Mouse (Mus musculus): ENCODE measurements around the gene Srd5a2. TPM values are rescaled to one million over a fixed set of nuclear protein-coding genes. Genes with fewer than 3 reads are reported as not detected.

Gene Srd5a2
- polyA plus RNA-seq, 1 experiment from 2014 or later, result not detected

DNA sequence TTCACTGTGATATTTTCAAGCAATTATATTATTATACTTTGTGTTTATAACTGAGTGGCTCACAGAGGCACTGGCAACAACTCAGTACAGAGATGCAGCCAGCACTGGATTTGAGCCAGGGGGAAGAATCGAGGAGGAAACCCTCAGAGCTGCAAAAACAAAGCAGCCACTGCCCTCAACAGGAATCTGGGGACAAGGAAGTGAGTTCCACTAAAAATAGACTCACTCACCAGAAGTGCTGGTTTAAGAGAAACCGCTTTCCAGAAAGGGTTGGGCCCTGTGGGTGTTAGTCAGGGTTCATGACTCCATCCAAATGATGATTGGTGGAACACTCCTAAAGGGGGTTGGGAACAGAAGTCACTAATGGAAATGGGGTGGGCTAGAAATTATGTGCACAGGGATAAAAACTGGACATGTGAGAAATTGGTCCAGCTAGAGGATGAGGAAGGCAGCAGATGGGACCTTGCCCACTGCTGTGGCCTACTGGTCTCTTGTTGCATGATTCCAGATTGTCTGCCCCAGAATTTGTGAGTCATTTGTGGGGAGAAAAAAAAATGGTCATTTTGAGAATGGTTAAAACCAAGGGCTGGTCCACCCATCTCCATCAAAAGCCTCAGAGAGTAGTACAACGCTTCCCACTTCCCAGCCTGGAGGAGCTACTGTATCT is 77.2 kb downstream of the Srd5a2 start:
- H3K27ac ChIP-seq (ENCODE audit: low read length), result no peak overlapping the region
- H3K4me1 ChIP-seq (ENCODE audit: control insufficient read depth, insufficient read depth, low read length), result no peaks in the 10 kb centered on the region
- H3K27me3 ChIP-seq (ENCODE audit: control insufficient read depth, insufficient read depth, low read depth, low read length), result no peaks in the 10 kb centered on the region
- no peak overlapping the region for H3K9ac ChIP-seq (ENCODE audit: low read depth, low read length)
- no peaks in the 10 kb centered on the region for H3K9me3 ChIP-seq (replicated peaks; ENCODE audit: control insufficient read depth, low read length, poor library complexity, severe bottlenecking)
- no peak overlapping the region for H3K4me3 ChIP-seq (ENCODE audit: low read depth, low read length)
- H3K36me3 ChIP-seq (ENCODE audit: control insufficient read depth, insufficient read depth, low read length), result no peaks in the 10 kb centered on the region
- WGBS, result 82% methylated on average over 3 of the region's 3 CpGs
- no peak for ATAC-seq
- no peak overlapping the region for H3K4me2 ChIP-seq (ENCODE audit: low read length)

Other genes with a start within 250 kb of the Srd5a2 start
- gene Ehd3, start 243.8 kb downstream of the Srd5a2 start, polyA plus RNA-seq (2015; fragmentation: Nextera tagmentation; extraction: Ambion mirVana), result 22.0 and 25.5 TPM in 2 replicates
- gene Xdh, start 97.7 kb downstream of the Srd5a2 start, polyA plus RNA-seq (2015; fragmentation: Nextera tagmentation; extraction: Ambion mirVana), result 0.31 and 0.70 TPM in 2 replicates
- gene Memo1, start 247.6 kb upstream of the Srd5a2 start, polyA plus RNA-seq (2015; fragmentation: Nextera tagmentation; extraction: Ambion mirVana), result 50.6 and 51.6 TPM in 2 replicates